Mouse (Mus musculus) spleen, postnatal 4 days (tissue): ENCODE results near the gene Gramd1a.
A peak's percentile ranks its signal among the peaks of the same experiment; 100 is the strongest.

Experiments used
- DNase-seq, 2 experiments: peaks; one replicate each; pipeline ENCODE4 v3.0.0; 2022; ENCODE audit warnings: low spot score in 2 of 2

The Gramd1a gene

DNA sequence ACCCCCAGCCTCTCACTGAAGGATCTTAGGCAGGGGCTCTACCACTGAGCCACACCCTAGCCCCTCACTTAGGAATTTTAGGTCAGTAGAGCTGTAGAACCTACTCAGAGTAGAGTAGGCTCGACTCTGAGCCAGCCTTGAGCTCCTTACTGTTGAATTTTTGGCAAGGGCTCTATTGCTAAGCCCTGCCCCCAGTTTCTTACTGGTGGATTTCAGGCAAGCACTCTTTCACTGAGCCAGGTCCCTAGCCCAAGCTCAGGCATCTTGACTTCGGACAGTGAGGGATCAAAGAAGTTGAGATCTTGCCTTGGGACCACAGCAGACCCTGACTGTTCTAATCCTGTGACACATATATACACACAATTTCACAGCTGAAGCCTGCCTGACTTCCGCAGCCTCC, 32.0 kb downstream of the Gramd1a start:
- DNase-seq: no peak

DNA sequence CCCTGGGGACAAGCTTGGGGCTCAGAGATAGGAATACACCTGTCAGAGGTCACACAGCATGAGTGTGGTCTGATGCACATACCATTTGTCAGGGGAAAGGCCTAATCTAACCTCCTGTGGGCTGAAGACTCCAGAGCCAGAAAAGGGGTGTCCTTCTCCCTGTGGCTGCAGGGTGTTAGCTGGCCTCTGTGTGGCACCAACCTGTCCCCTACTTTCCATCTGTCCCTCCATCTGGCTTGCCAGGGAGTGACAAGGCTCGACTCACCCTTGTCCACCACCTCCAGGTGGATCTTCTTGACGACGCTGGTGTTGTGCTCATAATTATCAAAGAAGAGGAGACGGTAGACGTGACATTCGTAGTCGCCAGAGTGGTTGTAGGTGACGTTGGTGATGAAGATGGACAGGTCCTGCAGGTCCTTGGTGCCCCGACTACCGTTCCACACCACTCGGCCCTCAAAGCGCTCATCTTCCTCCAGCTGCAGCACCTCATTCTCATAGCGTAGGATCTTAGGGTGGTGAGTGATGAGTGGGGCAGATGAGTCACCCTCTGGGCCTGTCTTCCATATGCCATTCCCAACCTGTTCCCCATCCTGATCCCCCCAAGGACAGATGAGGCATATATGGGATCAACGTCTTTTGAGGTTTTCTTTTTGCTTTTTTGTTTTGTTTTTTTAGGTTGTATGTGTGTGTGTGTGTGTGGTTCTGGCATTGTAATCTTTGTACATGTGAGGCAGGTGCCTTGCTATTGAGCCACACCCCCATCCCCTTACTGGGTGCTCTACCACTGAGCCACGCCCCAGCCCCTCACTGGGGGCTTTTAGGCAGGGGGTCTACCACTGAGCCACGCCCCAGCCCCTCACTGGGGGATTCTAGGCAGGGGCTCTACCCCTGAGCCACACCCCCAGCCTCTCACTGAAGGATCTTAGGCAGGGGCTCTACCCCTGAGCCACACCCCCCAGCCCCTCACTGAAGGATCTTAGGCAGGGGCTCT, 32.8 kb downstream of the Gramd1a start:
- DNase-seq: no peak

DNA sequence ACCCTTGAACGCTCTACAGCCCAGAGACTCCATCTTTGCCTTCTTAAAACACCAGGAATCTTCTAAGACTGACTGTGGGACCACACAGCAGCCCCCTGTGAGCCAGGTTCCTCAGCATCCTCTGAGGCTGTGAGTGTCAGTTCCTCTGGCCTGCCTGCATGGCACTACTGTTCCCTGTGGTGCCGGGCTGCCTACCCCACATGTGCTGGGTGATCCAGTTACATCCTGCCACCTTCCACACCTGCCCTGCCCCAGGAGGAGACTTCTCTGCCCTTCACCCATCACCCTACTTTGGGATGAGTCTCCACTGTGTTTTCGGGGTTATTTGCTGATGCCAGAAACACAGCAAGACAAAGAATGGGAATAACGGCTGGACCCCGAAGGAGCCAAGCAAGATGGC, 36.1 kb downstream of the Gramd1a start:
- DNase-seq: no peak

DNA sequence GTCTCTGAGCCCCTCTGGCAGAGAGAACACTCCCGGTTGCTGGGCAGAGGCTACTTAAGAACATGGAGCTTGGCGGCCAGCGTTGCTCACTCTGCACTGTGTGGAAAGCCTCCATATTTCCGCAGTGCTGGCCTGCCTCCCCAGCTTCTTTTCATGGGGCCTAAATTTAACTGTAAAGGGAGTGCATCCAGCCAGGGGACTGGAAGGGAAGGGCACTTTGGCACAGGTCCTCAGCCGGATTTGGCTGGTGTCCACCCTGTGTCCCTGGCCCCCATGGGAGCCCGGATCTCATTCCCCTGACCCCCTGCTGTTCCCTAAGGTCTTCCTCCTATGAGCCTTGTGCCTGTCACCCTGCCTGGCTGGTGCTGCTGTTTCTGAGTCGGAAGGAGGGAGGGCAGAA, 37.2 kb downstream of the Gramd1a start:
- DNase-seq: no peak

DNA sequence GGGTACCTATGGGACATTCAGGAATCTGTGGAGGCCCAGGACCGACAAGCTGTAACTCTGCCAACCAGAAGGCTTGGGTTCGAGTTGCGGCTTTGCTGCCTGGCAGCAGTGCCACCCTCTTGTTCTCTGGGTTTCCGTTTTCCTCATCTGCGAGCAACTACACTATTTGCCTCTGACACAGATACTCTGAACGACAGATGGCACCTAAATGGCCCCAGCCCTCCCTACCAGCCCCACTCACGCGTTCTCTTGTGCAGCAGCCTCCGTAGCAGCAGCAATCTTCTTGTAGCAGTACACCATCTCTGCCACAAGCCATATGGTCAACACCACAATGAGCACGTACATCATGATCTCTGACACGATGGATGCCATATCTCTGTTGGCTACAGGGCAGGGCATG, 38.2 kb downstream of the Gramd1a start:
- no peak for DNase-seq

DNA sequence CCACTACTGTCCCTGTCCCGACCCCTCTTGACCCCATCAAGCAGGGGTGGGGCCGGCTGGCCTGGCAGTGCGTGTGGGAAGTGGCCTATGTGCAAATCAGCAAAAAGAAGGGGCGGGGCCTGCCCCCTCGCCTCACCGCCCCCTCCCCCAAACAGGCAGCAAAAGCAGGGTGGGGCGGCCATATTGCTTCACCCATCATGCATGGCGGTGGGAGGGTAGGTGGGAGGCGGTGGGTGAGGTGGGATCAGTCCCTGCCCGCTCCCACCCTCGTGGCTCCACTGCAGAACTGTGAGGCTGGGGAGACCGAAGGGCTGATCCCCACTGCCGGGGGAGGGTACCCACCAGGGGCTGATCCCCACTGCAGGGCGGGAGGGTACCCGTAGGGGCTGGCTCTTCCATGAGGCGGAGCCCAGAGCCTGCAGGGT, 39.0 kb downstream of the Gramd1a start:
- DNase-seq: no peak

DNA sequence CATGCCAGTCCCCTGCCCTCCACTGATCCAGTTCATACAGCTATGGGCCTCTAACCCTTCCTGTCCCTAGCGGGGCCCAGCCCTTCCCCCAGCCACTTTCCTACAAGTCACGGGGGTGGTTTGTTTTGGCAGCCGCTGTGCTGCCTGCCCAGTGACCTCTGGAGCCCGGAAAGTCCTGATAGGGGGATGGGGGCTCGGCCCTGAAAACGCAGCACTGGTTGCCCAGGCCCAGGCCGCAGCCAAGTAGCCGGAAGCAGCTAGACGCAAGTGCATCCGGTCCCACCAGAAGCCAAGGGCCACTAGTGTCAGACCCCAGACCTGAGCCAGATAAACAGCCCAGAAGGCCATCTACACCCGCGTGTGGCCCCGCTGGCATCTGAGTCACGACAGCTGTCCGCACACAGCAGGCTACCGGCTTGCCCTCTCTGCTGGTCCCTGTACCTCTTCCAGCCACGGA, 40.1 kb downstream of the Gramd1a start:
- DNase-seq: peak in 1 of 2 experiments; percentile 45

DNA sequence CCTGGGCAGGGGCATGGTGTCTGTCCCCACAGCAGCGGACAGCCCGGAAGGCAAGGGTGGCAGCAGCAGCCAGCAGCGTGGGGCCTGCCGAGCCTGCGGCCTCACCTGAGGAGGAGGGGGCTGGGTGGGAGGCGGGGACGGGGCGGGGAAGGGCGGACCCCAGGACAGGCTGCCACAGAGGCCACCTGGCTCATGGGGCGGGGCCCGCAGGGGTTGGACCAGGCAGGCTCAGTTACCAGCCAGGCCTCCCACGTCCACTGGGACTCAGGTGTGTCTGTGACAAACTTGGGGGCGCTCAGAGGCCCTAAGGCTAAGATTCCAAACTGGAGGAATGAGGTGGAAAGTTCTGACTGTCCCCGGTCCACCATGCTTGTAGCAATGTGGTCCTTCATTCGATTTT, 40.5 kb downstream of the Gramd1a start, which contains the start of gene Hpn:
Gene Hpn (minus strand): TSS at position 109 of the 400 bp plus-strand sequence.
- DNase-seq: no peak

DNA sequence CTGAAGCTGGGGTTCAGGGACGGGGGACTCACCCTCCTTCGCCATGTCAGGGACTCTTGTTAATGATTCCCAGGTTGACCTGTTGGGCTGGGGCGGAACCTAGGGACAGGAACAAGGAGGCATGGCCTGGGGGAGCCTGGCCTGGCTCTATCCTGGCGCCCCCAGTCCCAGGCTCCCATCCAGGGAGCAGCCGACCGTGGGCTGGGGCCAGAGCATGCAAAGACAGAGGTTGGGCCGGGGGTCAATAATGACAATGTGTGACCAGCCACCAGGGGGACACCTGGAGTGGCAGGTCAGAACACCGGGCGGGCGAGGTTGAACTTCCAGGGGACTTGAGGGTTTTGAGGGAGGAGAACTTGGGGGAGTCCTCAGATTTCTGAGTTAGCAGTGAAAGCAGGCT, 41.0 kb downstream of the Gramd1a start:
- no peak for DNase-seq

DNA sequence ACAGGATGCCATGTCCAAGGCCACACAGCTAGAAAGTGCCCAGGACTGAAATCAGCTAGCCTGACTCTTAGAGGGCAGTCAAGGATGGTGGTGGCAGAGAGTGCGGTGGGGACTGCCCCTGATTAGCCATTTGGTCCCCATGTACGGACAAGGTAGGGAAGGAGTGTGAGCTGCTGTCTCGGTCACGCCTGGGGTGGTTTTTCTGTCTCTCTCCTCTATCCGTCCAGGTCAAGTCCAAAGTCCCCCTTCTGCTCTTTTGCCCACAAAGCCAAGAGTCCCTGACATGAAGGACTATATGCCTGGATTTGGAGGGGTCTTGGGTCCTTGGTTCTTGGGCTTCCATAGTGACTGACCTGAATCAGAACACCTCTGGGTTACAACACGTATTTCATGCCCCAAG, 41.9 kb downstream of the Gramd1a start:
- DNase-seq: no peak

DNA sequence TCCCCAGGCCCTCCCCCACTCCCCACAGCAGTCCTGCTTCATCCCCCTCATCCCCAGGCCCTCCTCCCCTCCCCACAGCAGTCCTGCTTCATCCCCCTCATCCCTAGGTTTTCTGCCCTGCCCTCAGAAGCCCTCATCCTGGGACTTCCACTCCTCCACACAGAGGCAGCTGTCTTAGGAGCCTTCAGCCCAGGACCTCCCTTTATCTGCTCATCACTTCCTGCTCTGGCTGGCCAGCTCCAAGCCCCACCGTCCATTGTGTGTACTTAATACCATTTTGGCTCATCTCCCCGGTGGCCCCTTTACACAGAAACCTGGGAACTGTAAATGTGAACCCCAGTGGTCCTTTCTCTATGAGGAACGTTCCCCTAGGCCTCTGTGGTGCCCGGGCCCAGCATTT, 43.7 kb downstream of the Gramd1a start:
- DNase-seq: no peak

DNA sequence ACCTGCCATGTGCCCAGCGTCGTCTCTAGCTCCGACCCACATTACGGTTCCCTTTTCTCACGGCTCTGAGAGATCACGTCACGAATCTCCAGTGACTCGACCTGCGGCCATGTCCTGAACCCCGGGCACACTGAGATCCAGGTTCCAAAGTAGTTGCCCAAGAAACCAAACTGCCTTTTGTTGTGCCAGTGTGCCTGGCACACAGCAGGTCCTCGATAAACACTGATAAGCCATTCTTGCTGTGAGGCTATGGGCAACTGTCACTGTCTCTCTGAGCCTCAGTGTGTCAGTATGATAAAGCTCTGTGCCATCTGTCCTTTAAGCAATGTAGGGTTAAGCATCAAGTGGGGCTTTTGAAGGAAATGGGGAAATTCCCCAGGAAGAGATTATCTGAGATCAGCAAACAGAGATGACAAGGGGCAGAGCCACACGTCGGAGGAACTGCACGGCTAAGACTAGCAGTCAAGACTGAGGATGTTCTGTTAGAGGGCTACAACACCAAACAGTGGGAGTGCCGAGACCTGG, 44.8 kb downstream of the Gramd1a start:
- DNase-seq: no peak

DNA sequence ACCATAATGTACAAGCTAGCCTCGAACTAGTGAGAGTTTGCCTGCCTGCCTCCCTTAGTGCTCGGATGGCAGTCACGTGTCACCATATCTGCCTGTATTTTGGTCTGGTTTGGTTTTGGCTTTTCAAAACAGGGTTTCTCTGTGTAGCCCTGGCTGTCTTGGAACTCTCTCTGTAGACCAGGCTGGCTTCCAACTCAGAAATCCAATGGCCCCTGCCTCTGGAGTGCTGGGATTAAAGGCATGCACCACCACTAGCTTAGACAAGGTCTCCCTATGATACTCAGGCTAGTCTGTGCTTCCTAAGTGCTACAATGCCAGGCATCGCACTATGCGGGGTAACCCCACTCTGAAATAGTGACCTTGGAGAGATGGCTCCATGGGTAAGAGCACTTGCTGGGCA, 45.9 kb downstream of the Gramd1a start:
- no peak for DNase-seq

DNA sequence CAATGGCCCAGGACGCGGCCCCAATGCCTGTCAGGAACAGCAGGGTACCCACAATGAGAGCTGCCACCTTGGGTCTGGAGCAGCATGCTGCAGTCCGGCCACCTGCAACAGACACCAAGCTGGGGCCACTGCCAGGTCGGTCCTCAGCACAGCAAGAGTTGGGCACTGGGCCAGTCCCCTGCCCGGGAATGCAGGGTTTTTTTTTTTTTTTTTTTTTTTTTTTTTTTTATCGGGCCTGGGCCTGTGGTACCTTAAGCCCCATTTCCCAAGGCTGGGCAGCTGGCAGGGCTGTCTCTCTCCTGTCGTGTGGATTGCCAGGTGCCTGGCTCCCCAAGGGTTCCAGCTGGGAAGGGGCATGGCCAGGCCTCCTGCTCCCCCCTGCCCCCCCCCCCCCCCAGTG, 46.6 kb downstream of the Gramd1a start:
- DNase-seq: no peak

DNA sequence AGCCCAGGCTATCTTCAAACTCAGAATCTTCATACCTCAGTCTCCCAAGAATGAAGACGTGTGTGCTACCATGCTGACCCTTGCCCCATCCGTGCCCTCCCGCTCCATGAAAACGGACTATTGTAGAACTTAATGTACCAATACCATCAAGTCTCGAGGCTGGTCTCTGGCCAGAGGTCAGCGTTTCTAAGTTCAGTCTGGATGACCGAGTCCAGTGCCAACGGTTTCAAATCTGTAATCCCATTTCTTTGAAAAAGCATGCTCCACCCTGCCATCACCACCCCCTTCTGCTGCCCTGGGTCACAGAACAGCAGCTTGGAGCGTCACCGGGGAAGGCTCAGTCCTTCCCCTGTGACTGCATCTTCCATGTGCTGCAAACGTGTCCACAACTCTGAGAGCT, 47.9 kb downstream of the Gramd1a start:
- no peak for DNase-seq

DNA sequence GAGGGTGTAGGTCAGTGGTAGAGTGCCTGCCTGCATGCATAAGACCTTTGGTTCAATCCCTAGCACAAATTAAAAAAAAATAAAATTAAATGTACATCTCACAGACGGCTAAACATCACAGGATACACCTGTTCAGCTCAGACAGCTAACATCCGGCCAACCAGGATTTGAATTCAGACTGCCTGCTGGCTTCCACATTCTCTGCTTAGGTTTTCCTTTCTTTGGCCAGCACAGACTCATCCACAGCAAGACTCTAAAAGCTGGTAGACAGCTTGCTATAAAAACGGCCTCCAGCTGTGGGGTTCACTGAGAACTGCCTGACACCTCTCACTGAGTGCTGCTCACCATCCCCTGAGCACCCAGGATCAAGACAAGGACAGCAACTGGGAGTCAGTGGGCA, 49.5 kb downstream of the Gramd1a start:
- DNase-seq: no peak

DNA sequence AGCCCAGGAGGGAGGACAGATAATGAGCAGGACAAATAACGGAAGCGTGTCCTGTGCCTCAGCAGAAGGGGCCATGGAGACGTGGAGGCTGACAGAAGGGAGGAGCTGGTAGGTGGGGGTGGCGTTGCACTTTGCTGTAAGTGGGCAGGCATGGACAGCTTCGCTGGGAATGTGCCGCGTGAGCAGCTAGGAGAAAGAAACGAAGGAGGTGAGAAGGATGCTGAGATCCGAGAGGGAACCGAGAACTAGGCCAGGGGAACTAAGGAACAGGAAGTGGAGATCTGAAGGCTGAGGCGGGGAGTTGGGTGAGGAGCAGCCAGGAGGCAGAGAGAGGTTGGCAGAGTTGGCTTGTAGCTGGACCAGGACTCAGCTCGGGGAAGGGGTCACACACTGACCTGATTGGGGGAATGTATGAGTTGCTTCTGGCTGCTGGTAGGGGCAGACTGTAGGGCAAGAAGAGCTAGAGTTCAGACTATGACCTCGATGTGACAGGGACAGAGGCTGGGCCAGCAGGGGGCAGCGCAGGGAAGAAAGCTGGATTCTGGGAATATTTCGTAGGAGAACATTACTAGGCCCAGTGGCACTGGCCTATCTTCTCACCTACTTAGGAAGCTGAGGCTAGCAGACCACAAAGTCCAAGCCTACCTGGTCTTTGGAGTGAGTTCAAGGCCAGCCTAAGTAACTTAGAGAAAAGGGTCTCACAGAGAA, 50.5 kb downstream of the Gramd1a start:
- DNase-seq: no peak

DNA sequence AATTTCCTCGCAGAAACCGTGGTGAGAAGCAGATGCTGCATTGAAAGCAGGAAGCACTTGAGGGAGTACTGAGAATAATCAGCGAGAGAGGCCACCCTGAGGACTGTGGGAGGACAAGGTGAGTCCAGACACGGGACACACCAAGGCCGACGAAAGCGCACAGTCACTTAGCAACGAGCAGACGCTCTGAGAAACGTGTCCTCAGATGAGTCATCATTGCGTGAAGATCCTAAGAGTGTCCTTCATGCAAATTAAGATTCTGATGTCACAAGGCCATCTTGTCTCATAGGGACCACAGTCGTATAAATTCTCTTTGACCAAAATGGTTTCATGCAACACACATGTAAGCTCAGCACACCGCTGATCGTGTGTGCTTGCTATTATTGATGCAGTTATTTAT, 54.9 kb downstream of the Gramd1a start:
- no peak for DNase-seq

DNA sequence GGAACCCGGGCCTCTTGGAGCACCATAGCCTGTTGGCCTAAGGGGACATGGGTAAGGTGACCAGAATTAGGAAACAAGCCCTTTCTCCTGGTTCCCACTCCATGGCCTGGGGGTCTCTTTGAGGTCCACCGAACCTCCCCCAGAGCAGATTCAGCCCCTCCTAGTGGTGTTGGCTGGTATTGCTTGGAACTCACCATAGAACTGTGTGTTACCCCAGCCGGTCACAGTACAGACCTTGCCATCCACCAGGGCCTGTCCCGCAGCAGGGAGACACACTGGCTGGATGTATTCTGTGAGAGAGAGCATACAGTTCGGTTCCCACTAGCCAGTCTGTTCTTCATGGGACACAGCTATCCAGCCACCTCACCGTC, 56.1 kb downstream of the Gramd1a start:
- no peak for DNase-seq

DNA sequence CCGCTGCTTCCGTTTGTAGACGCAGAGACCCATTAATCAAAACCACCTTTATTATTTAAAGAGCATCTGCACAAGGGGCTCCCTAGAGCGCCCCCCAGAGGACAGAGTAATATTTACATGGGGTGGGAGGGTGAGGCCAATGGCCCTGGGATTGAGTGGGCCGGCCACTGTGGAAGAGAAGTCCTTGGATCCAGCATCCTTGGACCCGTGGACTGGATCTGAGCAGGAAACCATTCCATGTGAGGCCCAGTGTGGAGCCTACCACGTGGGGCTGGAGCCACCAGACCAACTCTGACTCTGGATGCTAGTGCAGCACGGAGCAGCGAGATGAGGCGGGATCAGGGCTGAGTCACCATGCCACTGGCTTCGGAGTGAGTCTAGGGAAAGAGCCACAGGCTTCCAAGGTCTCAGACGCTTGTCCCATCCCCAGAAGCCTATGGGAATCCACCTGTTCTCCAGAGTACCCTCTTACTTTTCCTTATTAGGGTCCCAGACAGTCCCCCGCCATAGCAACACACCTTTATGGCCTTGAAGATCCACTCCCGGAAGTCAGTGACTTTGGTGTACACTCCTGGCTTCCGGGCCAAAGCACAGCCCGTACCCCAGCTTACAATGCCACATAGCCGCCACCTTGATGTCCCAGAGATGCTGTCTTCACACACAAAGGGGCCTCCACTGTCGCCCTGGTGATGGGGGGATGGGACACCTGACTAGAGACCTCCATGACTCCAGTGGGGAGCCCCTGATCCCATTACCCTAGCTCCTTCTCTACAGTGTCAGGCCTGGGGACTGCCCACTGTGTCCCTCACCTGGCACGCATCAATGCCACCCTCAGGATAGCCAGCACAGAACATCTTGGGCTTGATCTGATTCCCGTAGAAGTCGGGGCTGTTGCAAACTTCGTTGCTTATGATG, 56.7 kb downstream of the Gramd1a start:
- peak in 1 of 2 experiments; percentile 33 for DNase-seq

DNA sequence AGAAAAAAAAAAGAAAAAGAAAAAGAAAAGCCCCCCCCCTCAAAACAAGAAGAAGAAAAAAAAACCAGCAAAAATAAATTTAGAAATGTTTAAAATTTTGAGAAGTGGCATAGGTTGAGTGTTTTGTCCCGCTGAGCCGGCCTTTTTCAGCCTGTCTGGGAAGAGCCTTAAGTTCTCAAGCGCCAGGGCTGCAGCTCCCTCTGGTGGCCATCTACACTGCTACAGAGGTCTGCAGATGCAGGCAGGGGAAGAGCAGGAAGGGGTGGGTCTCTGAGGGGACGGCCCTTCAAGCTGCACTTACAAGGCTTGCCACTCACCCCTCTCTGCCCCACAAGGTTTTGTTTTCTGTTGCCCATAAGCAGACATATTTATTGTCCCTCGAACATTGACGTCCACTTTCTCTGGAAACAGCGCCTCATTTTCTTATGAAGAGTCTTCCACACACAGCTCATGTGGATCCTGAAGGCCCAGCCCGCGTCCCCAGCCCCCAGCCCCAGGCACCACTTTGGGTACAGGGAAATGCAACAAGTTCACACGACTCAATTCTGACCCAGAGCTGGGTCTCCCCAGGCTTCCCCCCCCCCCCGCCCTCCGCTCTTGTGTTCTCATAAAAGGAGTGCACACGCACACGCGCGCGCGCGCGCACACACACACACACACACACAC, 58.0 kb downstream of the Gramd1a start:
- peak; percentile 84 to 91 for DNase-seq
